Mouse (Mus musculus) small intestine, adult 2 months (tissue): ENCODE results near the gene Hs3st6.
"Not testable (repeated sequence)": the region's sequence is repeated elsewhere in the genome, so short reads cannot be mapped to it uniquely, and the experiment has no call there.

Experiments
- CTCF ChIP-seq: fragments of 200-500 bp; IDR thresholded peaks from 2 replicates; pipeline ENCODE4 v1.5.1; 2012; ENCODE audit warnings: low read depth, mild to moderate bottlenecking, control low read depth, inconsistent platforms, low read length, moderate library complexity, mixed read lengths; ENCODE audit not compliant: insufficient replicate concordance, insufficient read length; ENCODE audit errors: extremely low read depth
- POLR2A ChIP-seq: fragments of 200-500 bp; IDR thresholded peaks from 2 replicates; pipeline ENCODE4 v1.6.1; 2012; ENCODE audit warnings: low read depth, mild to moderate bottlenecking, control low read depth, inconsistent platforms, low read length, moderate library complexity

DNA sequence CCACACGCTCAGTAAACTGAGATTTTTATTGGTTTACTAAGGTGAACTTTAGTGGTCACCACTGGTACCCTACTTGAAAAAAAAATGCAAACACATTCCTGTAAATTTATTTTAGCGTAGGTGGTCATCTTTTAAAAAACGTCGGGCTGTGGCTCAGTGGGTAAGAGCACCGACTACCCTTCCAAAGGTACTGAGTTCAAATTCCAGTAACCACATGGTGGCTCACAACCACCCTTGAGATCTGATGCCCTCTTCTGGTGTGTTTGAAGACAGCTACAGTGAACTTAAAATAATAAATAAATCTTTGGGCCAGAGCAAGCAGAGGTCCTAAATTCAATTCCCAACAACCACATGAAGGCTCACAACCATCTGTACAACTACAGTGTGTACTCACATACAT lies 33.9 kb upstream of the Hs3st6 start:
- not testable (repeated sequence) for TF ChIP-seq CTCF, POLR2A
